Mouse (Mus musculus) C2C12 (cell line): ENCODE measurements around the gene Pex11g.

Experiments used
- CEBPB ChIP-seq: IDR thresholded peaks from one replicate; pipeline ENCODE4 v1.6.1; 2011; ENCODE audit warnings: low read depth, mild to moderate bottlenecking, control low read depth, moderate library complexity
- CTCF ChIP-seq: IDR thresholded peaks from one replicate; pipeline ENCODE4 v1.5.1; 2011; ENCODE audit not compliant: control insufficient read depth, insufficient read depth, insufficient read length
- MYOD1 ChIP-seq: IDR thresholded peaks from one replicate; pipeline ENCODE4 v1.6.1; 2011; ENCODE audit warnings: low read depth; ENCODE audit not compliant: control insufficient read depth, insufficient read length
- MYOG ChIP-seq: IDR thresholded peaks from one replicate; pipeline ENCODE4 v1.6.1; 2011; ENCODE audit not compliant: control insufficient read depth, insufficient read length; ENCODE audit errors: extremely low read depth
- USF1 ChIP-seq: IDR thresholded peaks from one replicate; pipeline ENCODE4 v1.6.1; 2011; ENCODE audit warnings: low read depth, mild to moderate bottlenecking, control low read depth, moderate library complexity

- TF ChIP-seq CTCF (no peak), MYOG (no peak), CEBPB (no peak), MYOD1 (no peak), USF1 (no peak)
Observed at GRCm38 (mm10) chr8:3502217-3502616, 34.7 kb upstream of the Pex11g start.
